Mouse (Mus musculus) ZHBTc4 (cell line): Measurements from ENCODE around the gene Coasy.

Source experiments
- DNase-seq: peaks from one replicate; pipeline ENCODE4 v3.0.0-alpha.2; 2011; ENCODE audit warnings: low read depth, low spot score

Coasy gene

GRCm38 (mm10) chr11:101082208-101083082, at the start of gene Coasy:
Gene Coasy (plus strand): TSS chr11:101082565.
- DNase-seq: peak; percentile 95

GRCm38 (mm10) chr11:101033856-101034500, 48.4 kb upstream of the Coasy start:
- no peak for DNase-seq

- no peak for DNase-seq
Observed at GRCm38 (mm10) chr11:101034614-101035327, 47.6 kb upstream of the Coasy start.

GRCm38 (mm10) chr11:101035328-101035695, 47.1 kb upstream of the Coasy start:
- no peak for DNase-seq

GRCm38 (mm10) chr11:101037795-101038194, 44.6 kb upstream of the Coasy start:
- no peak for DNase-seq

GRCm38 (mm10) chr11:101045826-101046225, 36.5 kb upstream of the Coasy start:
- DNase-seq: no peak

GRCm38 (mm10) chr11:101046440-101046839, 35.9 kb upstream of the Coasy start:
- DNase-seq: no peak

GRCm38 (mm10) chr11:101047502-101047901, 34.9 kb upstream of the Coasy start:
- no peak for DNase-seq

GRCm38 (mm10) chr11:101050359-101050758, 32.0 kb upstream of the Coasy start:
- no peak for DNase-seq

- DNase-seq: no peak
Observed at GRCm38 (mm10) chr11:101051051-101051493, 31.3 kb upstream of the Coasy start.

- no peak for DNase-seq
Observed at GRCm38 (mm10) chr11:101051617-101052016, 30.7 kb upstream of the Coasy start.

GRCm38 (mm10) chr11:101052751-101053473, 29.5 kb upstream of the Coasy start:
- DNase-seq: no peak

GRCm38 (mm10) chr11:101053974-101054373, 28.4 kb upstream of the Coasy start:
- DNase-seq: peak; percentile 70

GRCm38 (mm10) chr11:101055418-101055817, 26.9 kb upstream of the Coasy start:
- no peak for DNase-seq

- no peak for DNase-seq
Observed at GRCm38 (mm10) chr11:101056885-101057284, 25.5 kb upstream of the Coasy start.

GRCm38 (mm10) chr11:101057860-101058259, 24.5 kb upstream of the Coasy start:
- peak; percentile 84 for DNase-seq

GRCm38 (mm10) chr11:101058726-101059125, 23.6 kb upstream of the Coasy start:
- no peak for DNase-seq

- no peak for DNase-seq
Observed at GRCm38 (mm10) chr11:101059473-101059872, 22.9 kb upstream of the Coasy start.

GRCm38 (mm10) chr11:101060126-101060525, 22.2 kb upstream of the Coasy start:
- DNase-seq: no peak

- no peak for DNase-seq
Observed at GRCm38 (mm10) chr11:101061049-101061448, 21.3 kb upstream of the Coasy start.

- no peak for DNase-seq
Observed at GRCm38 (mm10) chr11:101062165-101062884, 20.0 kb upstream of the Coasy start.
